Mouse (Mus musculus) CH12F3 (cell line): ENCODE results near the gene Ccdc184.

Source experiments
- in situ Hi-C: fragments of 300-500 bp; cut with MboI; formaldehyde crosslinking; loops from 2 replicates; pipeline ENCODE4 v1.14.3; 2020; ENCODE audit warnings: low sequenced_read_pairs

Gene Ccdc184

GRCm38 (mm10) chr15:98155272-98155671 lies 11.7 kb upstream of the Ccdc184 start:
- in situ Hi-C loops, result no loop called here

GRCm38 (mm10) chr15:98155944-98156343 lies 11.0 kb upstream of the Ccdc184 start:
- in situ Hi-C loops, result no loop called here

GRCm38 (mm10) chr15:98157253-98157652 lies 9.7 kb upstream of the Ccdc184 start:
- in situ Hi-C loops, result no loop called here

GRCm38 (mm10) chr15:98161026-98161805 lies 5.7 kb upstream of the Ccdc184 start:
- in situ Hi-C loops, result no loop called here

- in situ Hi-C loops, result no loop called here
Measured at GRCm38 (mm10) chr15:98162561-98162960, 4.4 kb upstream of the Ccdc184 start.

GRCm38 (mm10) chr15:98165525-98165924 lies 1.4 kb upstream of the Ccdc184 start, which contains the start of gene Asb8:
Asb8 (minus strand) TSS chr15:98165625.
- in situ Hi-C loops, result no loop called here

GRCm38 (mm10) chr15:98167645-98168621 lies 975 bp downstream of the Ccdc184 start:
- in situ Hi-C loops, result no loop called here

GRCm38 (mm10) chr15:98168622-98169004 lies 1.7 kb downstream of the Ccdc184 start:
- in situ Hi-C loops, result no loop called here

GRCm38 (mm10) chr15:98170365-98170764 lies 3.4 kb downstream of the Ccdc184 start:
- in situ Hi-C loops, result no loop called here

- in situ Hi-C loops, result no loop called here
Measured at GRCm38 (mm10) chr15:98170917-98171316, 4.0 kb downstream of the Ccdc184 start.

- in situ Hi-C loops, result no loop called here
Measured at GRCm38 (mm10) chr15:98172113-98172512, 5.2 kb downstream of the Ccdc184 start.

- in situ Hi-C loops, result no loop called here
Measured at GRCm38 (mm10) chr15:98173821-98174220, 6.9 kb downstream of the Ccdc184 start.

- in situ Hi-C loops, result loop anchor here (25.0 kb wide), 1 partner anchor 210 kb away; the partner anchor contains the start of gene Olfr283
Measured at GRCm38 (mm10) chr15:98177320-98177719, 10.4 kb downstream of the Ccdc184 start.

GRCm38 (mm10) chr15:98180567-98181131 lies 13.7 kb downstream of the Ccdc184 start:
- in situ Hi-C loops, result loop anchor here (25.0 kb wide), 1 partner anchor 207 kb away; the partner anchor contains the start of gene Olfr283

- in situ Hi-C loops, result loop anchor here (25.0 kb wide), 1 partner anchor 206 kb away; the partner anchor contains the start of gene Olfr283
Measured at GRCm38 (mm10) chr15:98181132-98181711, 14.3 kb downstream of the Ccdc184 start.

- in situ Hi-C loops, result loop anchor here (25.0 kb wide), 1 partner anchor 205 kb away; the partner anchor contains the start of gene Olfr283
Measured at GRCm38 (mm10) chr15:98181856-98182570, 15.1 kb downstream of the Ccdc184 start.

GRCm38 (mm10) chr15:98184456-98184855 lies 17.5 kb downstream of the Ccdc184 start:
- in situ Hi-C loops, result loop anchor here (25.0 kb wide), 1 partner anchor 203 kb away; the partner anchor contains the start of gene Olfr283

GRCm38 (mm10) chr15:98195442-98195841 lies 28.5 kb downstream of the Ccdc184 start, which contains the start of gene Olfr288:
Olfr288 (minus strand) TSS chr15:98195542.
- in situ Hi-C loops, result loop anchor here (25.0 kb wide), 1 partner anchor 192 kb away; the partner anchor contains the start of gene Olfr283

GRCm38 (mm10) chr15:98209676-98210075 lies 42.7 kb downstream of the Ccdc184 start:
- in situ Hi-C loops, result no loop called here
